Mouse (Mus musculus): Measurements from ENCODE around the gene Ltbp1. TPM values are rescaled to one million over a fixed set of nuclear protein-coding genes. Genes with fewer than 3 reads are reported as not detected.

The Ltbp1 gene
- polyA plus RNA-seq, 1 experiment from 2014 or later: 1.4 TPM

DNA sequence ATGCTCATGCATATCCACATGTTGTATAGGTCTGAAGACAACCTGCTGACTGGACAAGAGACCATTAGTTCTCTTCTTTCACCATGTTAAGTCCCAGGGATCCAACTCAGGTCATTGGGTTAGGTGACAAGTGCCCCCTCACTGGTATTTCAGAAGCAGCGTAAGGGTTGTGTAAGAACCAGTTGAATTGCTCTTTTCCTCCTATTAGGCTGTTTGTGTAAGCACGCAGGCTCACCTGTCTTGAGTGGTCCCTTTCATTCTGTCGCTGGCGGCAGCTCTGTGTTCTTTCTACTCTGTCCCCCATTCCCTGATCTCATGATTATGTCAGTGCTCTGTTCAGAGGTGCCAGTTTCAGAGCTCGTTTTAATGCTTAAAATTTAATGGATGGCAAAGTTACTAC is 317.9 kb downstream of the Ltbp1 start:
- no peak overlapping the region for H3K4me2 ChIP-seq
- H3K36me3 ChIP-seq (replicated peaks): no peaks in the 10 kb centered on the region
- no peak overlapping the region for H3K4me3 ChIP-seq
- no peak overlapping the region for H3K27ac ChIP-seq
- H3K4me1 ChIP-seq: no peaks in the 10 kb centered on the region
- no peak for ATAC-seq (replicated peaks)
- no peak overlapping the region for H3K9ac ChIP-seq
- H3K27me3 ChIP-seq (replicated peaks): no peaks in the 10 kb centered on the region
- H3K9me3 ChIP-seq: no peaks in the 10 kb centered on the region
- WGBS: 90% methylated on average over 5 of the region's 5 CpGs

- no peak for ATAC-seq (replicated peaks)
- Histone ChIP-seq H3K4me3 (no peak overlapping the region), H3K9me3 (no peaks in the 10 kb centered on the region), H3K36me3 (replicated peaks) (no peaks in the 10 kb centered on the region), H3K27me3 (replicated peaks) (no peaks in the 10 kb centered on the region), H3K9ac (no peak overlapping the region), H3K4me2 (no peak overlapping the region), H3K27ac (no peak overlapping the region), H3K4me1 (no peaks in the 10 kb centered on the region)
- 89% methylated on average over 10 of the region's 10 CpGs for WGBS
Observed at GRCm38 (mm10) chr17:75323766-75324165, 318.4 kb downstream of the Ltbp1 start.

GRCm38 (mm10) chr17:75328102-75328639 is 322.8 kb downstream of the Ltbp1 start:
- no peak overlapping the region for H3K4me2 ChIP-seq
- no peak overlapping the region for H3K9ac ChIP-seq
- 87% methylated on average over 10 of the region's 10 CpGs for WGBS
- no peak overlapping the region for H3K4me3 ChIP-seq
- ATAC-seq (replicated peaks): no peak
- H3K27me3 ChIP-seq (replicated peaks): no peaks in the 10 kb centered on the region
- no peaks in the 10 kb centered on the region for H3K36me3 ChIP-seq (replicated peaks)
- H3K4me1 ChIP-seq: no peaks in the 10 kb centered on the region
- H3K27ac ChIP-seq: no peak overlapping the region
- H3K9me3 ChIP-seq: no peaks in the 10 kb centered on the region

GRCm38 (mm10) chr17:75330366-75330765 is 325.0 kb downstream of the Ltbp1 start:
- no peaks in the 10 kb centered on the region for H3K36me3 ChIP-seq (replicated peaks)
- no peak overlapping the region for H3K9ac ChIP-seq
- no peak overlapping the region for H3K4me2 ChIP-seq
- WGBS: 86% methylated on average over 6 of the region's 6 CpGs
- no peak for ATAC-seq (replicated peaks)
- H3K9me3 ChIP-seq: no peaks in the 10 kb centered on the region
- H3K4me1 ChIP-seq: no peaks in the 10 kb centered on the region
- no peaks in the 10 kb centered on the region for H3K27me3 ChIP-seq (replicated peaks)
- no peak overlapping the region for H3K4me3 ChIP-seq
- H3K27ac ChIP-seq: no peak overlapping the region

DNA sequence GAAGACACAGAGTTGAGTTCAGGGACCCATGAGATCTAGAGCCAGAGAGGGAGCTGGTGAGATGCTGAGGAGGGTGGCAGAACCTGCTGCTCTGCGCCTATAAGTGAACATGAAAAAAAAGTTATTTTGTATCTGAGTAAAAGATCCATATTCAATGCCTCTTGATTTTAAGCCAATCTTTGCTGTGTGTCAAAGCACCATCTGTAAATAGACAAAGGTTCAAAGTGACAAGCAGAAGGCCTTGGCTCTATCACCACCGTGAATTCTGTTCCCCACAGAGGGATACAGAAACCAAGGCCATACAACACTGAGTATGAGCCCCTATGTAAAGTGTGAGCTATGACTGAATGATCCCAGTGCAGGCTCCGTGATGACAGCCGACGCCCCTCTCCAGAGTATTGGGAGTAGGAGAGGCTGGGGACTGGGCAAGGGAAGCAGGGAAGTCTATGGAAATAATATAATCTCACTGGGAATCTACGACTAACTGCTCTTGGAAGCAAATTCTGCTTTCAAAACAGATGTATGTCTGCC is 326.1 kb downstream of the Ltbp1 start:
- Histone ChIP-seq H3K27ac (no peak overlapping the region), H3K4me2 (no peak overlapping the region), H3K9me3 (no peaks in the 10 kb centered on the region), H3K27me3 (replicated peaks) (no peaks in the 10 kb centered on the region), H3K9ac (no peak overlapping the region), H3K4me3 (no peak overlapping the region), H3K4me1 (no peaks in the 10 kb centered on the region), H3K36me3 (replicated peaks) (no peaks in the 10 kb centered on the region)
- WGBS: 86% methylated on average over 6 of the region's 6 CpGs
- no peak for ATAC-seq (replicated peaks)

DNA sequence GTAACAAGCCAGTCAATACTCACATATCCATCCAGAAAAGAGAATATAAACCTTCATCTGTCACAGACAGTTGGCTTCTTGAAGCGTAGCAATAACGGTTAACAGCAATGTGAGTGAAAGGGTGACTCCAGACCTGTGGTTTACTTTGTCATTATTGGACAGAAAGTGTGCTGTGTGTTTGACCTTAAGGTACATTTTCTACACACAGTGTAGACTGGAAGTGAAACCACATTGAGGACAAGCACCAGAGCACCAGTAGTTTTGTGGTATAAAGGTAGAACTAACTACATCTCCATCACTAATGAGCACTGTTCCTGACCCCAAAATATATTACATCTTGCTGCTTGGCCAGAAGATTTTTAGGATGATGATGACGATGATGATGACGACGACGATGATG is 326.9 kb downstream of the Ltbp1 start:
- no peaks in the 10 kb centered on the region for H3K4me1 ChIP-seq
- no peak overlapping the region for H3K9ac ChIP-seq
- no peak overlapping the region for H3K4me2 ChIP-seq
- no peak overlapping the region for H3K27ac ChIP-seq
- H3K4me3 ChIP-seq: no peak overlapping the region
- H3K9me3 ChIP-seq: no peaks in the 10 kb centered on the region
- WGBS: 98% methylated on average over 6 of the region's 6 CpGs
- H3K36me3 ChIP-seq (replicated peaks): no peaks in the 10 kb centered on the region
- ATAC-seq (replicated peaks): no peak
- no peaks in the 10 kb centered on the region for H3K27me3 ChIP-seq (replicated peaks)

- no peaks in the 10 kb centered on the region for H3K9me3 ChIP-seq
- no peak overlapping the region for H3K27ac ChIP-seq
- no peaks in the 10 kb centered on the region for H3K27me3 ChIP-seq (replicated peaks)
- no peaks in the 10 kb centered on the region for H3K4me1 ChIP-seq
- H3K9ac ChIP-seq: no peak overlapping the region
- H3K36me3 ChIP-seq (replicated peaks): no peaks in the 10 kb centered on the region
- ATAC-seq (replicated peaks): no peak
- 92% methylated on average over 9 of the region's 9 CpGs for WGBS
- H3K4me2 ChIP-seq: no peak overlapping the region
- H3K4me3 ChIP-seq: no peak overlapping the region
Observed at GRCm38 (mm10) chr17:75333011-75333410, 327.6 kb downstream of the Ltbp1 start.

- 93% methylated on average over 13 of the region's 13 CpGs for WGBS
- no peak for ATAC-seq (replicated peaks)
- H3K9ac ChIP-seq: no peak overlapping the region
- H3K4me2 ChIP-seq: no peak overlapping the region
- no peak overlapping the region for H3K27ac ChIP-seq
- no peaks in the 10 kb centered on the region for H3K36me3 ChIP-seq (replicated peaks)
- H3K27me3 ChIP-seq (replicated peaks): no peaks in the 10 kb centered on the region
- H3K4me1 ChIP-seq: no peaks in the 10 kb centered on the region
- H3K9me3 ChIP-seq: no peaks in the 10 kb centered on the region
- H3K4me3 ChIP-seq: no peak overlapping the region
Observed at GRCm38 (mm10) chr17:75333759-75334158, 328.4 kb downstream of the Ltbp1 start.

- Histone ChIP-seq H3K4me1 (no peaks in the 10 kb centered on the region), H3K36me3 (replicated peaks) (no peaks in the 10 kb centered on the region), H3K9me3 (no peaks in the 10 kb centered on the region), H3K27ac (no peak overlapping the region), H3K4me2 (no peak overlapping the region), H3K9ac (no peak overlapping the region), H3K4me3 (no peak overlapping the region), H3K27me3 (replicated peaks) (no peaks in the 10 kb centered on the region)
- WGBS: 89% methylated on average over 9 of the region's 9 CpGs
- ATAC-seq (replicated peaks): no peak
Observed at GRCm38 (mm10) chr17:75335649-75336048, 330.3 kb downstream of the Ltbp1 start.

- no peak for ATAC-seq (replicated peaks)
- no peaks in the 10 kb centered on the region for H3K36me3 ChIP-seq (replicated peaks)
- 89% methylated on average over 4 of the region's 4 CpGs for WGBS
Observed at GRCm38 (mm10) chr17:75341227-75341626, 335.9 kb downstream of the Ltbp1 start.

GRCm38 (mm10) chr17:75345116-75345515 is 339.7 kb downstream of the Ltbp1 start:
- Histone ChIP-seq H3K4me2 (no peak overlapping the region), H3K9ac (no peak overlapping the region), H3K4me3 (no peak overlapping the region), H3K27ac (no peak overlapping the region), H3K4me1 (no peaks in the 10 kb centered on the region), H3K9me3 (no peaks in the 10 kb centered on the region), H3K27me3 (replicated peaks) (no peaks in the 10 kb centered on the region), H3K36me3 (replicated peaks) (no peaks in the 10 kb centered on the region)
- ATAC-seq (replicated peaks): no peak
- 92% methylated on average over 3 of the region's 3 CpGs for WGBS

More at GRCm38 (mm10) chr17:75341227-75341626, 335.9 kb downstream of the Ltbp1 start:
- no peak overlapping the region for H3K4me2 ChIP-seq
- H3K4me1 ChIP-seq: no peaks in the 10 kb centered on the region
- no peak overlapping the region for H3K4me3 ChIP-seq
- no peaks in the 10 kb centered on the region for H3K9me3 ChIP-seq
- no peak overlapping the region for H3K9ac ChIP-seq
- no peak overlapping the region for H3K27ac ChIP-seq
- no peaks in the 10 kb centered on the region for H3K27me3 ChIP-seq (replicated peaks)

DNA sequence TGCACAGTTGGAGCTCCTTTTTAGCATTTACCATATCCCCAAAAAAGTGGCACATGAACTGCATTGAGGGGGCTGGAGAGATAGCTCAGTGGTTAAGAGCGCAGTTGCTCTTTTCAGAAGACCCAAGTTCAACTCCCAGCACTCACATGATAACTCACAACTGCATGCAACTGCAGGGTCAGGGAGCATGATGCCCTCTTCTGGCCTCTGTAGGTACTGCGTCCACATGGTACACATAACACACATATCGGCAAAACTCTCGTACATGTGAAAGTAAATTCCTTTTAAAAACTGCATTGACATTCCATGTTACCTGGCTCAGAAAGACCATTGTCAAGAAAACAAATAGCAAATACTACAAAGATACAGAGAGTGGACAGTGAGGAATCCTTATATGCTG is 342.0 kb downstream of the Ltbp1 start:
- Histone ChIP-seq H3K27me3 (replicated peaks) (no peaks in the 10 kb centered on the region), H3K27ac (no peak overlapping the region), H3K4me2 (no peak overlapping the region), H3K36me3 (replicated peaks) (no peaks in the 10 kb centered on the region), H3K4me1 (no peaks in the 10 kb centered on the region), H3K4me3 (no peak overlapping the region), H3K9me3 (no peaks in the 10 kb centered on the region), H3K9ac (no peak overlapping the region)
- no peak for ATAC-seq (replicated peaks)
- 98% methylated on average over 4 of the region's 4 CpGs for WGBS

GRCm38 (mm10) chr17:75349109-75349508 is 343.7 kb downstream of the Ltbp1 start:
- no peaks in the 10 kb centered on the region for H3K9me3 ChIP-seq
- H3K9ac ChIP-seq: no peak overlapping the region
- no peak overlapping the region for H3K4me3 ChIP-seq
- WGBS: 92% methylated on average over 8 of the region's 8 CpGs
- no peak overlapping the region for H3K4me2 ChIP-seq
- H3K27ac ChIP-seq: no peak overlapping the region
- ATAC-seq (replicated peaks): no peak
- no peaks in the 10 kb centered on the region for H3K36me3 ChIP-seq (replicated peaks)
- no peaks in the 10 kb centered on the region for H3K27me3 ChIP-seq (replicated peaks)
- no peaks in the 10 kb centered on the region for H3K4me1 ChIP-seq

Measured in midbrain, embryonic 15.5 days (tissue).